Comparison of ENCODE assay signal across 9 mouse cellular contexts in the genomic region with DNA sequence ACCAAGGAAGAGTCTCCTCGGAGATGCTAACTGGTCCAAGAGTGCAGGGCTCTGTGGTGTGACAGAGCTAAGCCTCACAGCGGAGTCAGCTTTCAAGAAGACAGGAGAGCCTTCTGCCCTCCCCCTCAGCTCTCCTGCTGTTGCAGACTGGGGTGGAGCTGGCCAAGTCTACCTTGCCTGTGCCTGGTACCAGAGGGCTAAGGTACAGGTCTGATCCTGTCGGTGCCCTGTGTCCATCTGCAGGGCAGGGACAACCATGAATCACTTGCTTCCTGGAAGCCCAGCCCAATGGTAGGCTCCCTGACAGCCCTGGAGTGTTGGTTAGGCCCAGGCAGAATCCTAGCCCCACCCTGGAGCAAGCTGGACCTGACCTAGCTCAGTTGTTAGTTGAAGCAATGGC. TPM values are rescaled to one million over a fixed set of nuclear protein-coding genes. Genes with fewer than 3 reads are reported as not detected.
DNase-seq lines count a peak whose midpoint lies in the region; ATAC-seq and TF ChIP-seq lines count a peak whose summit lies in the region.
"Had no signal": no experiment of that assay in that cellular context is flagged by ENCODE, and none has a peak within 500 bp of the region (broad histone marks: within the 10 kb centered on the region; RNA-seq: fewer than 3 reads in every experiment).

No protein-coding gene starts in this region.

- TF ChIP-seq CTCF in hindbrain, postnatal 0 days (IDR thresholded peaks at IDR 0.05; ENCODE audit: low read depth), result no peak
- TF ChIP-seq CTCF in small intestine, adult 2 months (IDR thresholded peaks at IDR 0.05; ENCODE audit: extremely low read depth, insufficient read length, insufficient replicate concordance, low read depth, low read length), result no peak

- no peak for DNase-seq in heart, postnatal 36 days
- DNase-seq in thymus, postnatal 25 days, result peak; percentile 13
- DNase-seq in thymus, adult 18-20 months, result no peak
- DNase-seq in hindbrain, postnatal 0 days (ENCODE audit: low spot score), result no peak
- no peak for DNase-seq in gastrocnemius, adult 8-10 months (ENCODE audit: low spot score in 2 of 2)
- DNase-seq in right cerebral cortex, postnatal 10 days (ENCODE audit: low spot score in 2 of 2), result no peak

- no peaks in the 10 kb centered on the region for H3K9me3 ChIP-seq in heart, embryonic 13.5 days
- H3K9me3 ChIP-seq in hindbrain, postnatal 0 days (ENCODE audit: low read length), result no peaks in the 10 kb centered on the region
- H3K9me3 ChIP-seq: lung, embryonic 15.5 days had no signal

- 0 out of 2 replicates have a peak overlapping the region, but pooled peaks have one; percentile 96 for H3K27ac ChIP-seq in heart, embryonic 13.5 days (replicated peaks)
- peak overlapping the region; percentile 91; the same call in 1 of the 2 replicates for H3K27ac ChIP-seq in hindbrain, postnatal 0 days
- peak overlapping the region; percentile 97 for H3K27ac ChIP-seq in small intestine, adult 2 months (ENCODE audit: insufficient read depth, low read depth, low read length)

- peak; percentile 94 for TF ChIP-seq POLR2A in small intestine, adult 2 months (IDR thresholded peaks at IDR 0.05; ENCODE audit: low read depth, low read length)

- no peak for ATAC-seq in heart, embryonic 13.5 days (ENCODE audit: extremely low read depth, insufficient number of reproducible peaks, low FRiP score, low TSS enrichment)
- ATAC-seq in hindbrain, postnatal 0 days, result no peak

- peak overlapping the region; percentile 85 for H3K4me2 ChIP-seq in heart, embryonic 13.5 days
- H3K4me2 ChIP-seq in hindbrain, postnatal 0 days (ENCODE audit: low read depth, low read length), result peak overlapping the region; percentile 60

- H3K9ac ChIP-seq in heart, embryonic 13.5 days, result peak overlapping the region; percentile 96; the same call in 1 of the 2 replicates
- peak overlapping the region; percentile 84; the same call in 1 of the 2 replicates for H3K9ac ChIP-seq in hindbrain, postnatal 0 days (replicated peaks; ENCODE audit: low read length)

- intact Hi-C loops in heart, postnatal 36 days (cut with DNase I), result loop anchor here (5.0 kb wide), 1 partner anchor 41 kb away; no protein-coding TSS in a partner anchor

- H3K4me3 ChIP-seq in heart, embryonic 13.5 days, result peak overlapping the region; percentile 87; the same call in 1 of the 2 replicates
- H3K4me3 ChIP-seq in hindbrain, postnatal 0 days (ENCODE audit: low read length), result no peak overlapping the region
- H3K4me3 ChIP-seq in small intestine, adult 2 months (ENCODE audit: low read depth, low read length), result no peak overlapping the region; the same call in 1 of the 2 replicates

- H3K36me3 ChIP-seq in heart, embryonic 13.5 days, result no peaks in the 10 kb centered on the region
- H3K36me3 ChIP-seq in hindbrain, postnatal 0 days (ENCODE audit: insufficient read depth, low read length), result no peaks in the 10 kb centered on the region
- no peaks in the 10 kb centered on the region for H3K36me3 ChIP-seq in small intestine, adult 2 months (ENCODE audit: control insufficient read depth, insufficient read depth, low read length)
- H3K36me3 ChIP-seq: lung, embryonic 15.5 days had no signal

- 48% methylated on average over 3 of the region's 3 CpGs for WGBS in heart, embryonic 13.5 days
- 56% methylated on average over 3 of the region's 3 CpGs for WGBS in hindbrain, postnatal 0 days
- 48% methylated on average over 3 of the region's 3 CpGs for WGBS in small intestine, adult 2 months

- H3K27me3 ChIP-seq in heart, embryonic 13.5 days (replicated peaks), result peaks cover 8% of the 10 kb centered on the region; the same call in 1 of the 2 replicates
- H3K27me3 ChIP-seq in hindbrain, postnatal 0 days (ENCODE audit: insufficient read depth, low read length), result no peaks in the 10 kb centered on the region
- no peaks in the 10 kb centered on the region for H3K27me3 ChIP-seq in small intestine, adult 2 months (ENCODE audit: control insufficient read depth, insufficient read depth, low read length)
- H3K27me3 ChIP-seq: lung, embryonic 15.5 days had no signal

- H3K4me1 ChIP-seq in heart, embryonic 13.5 days, result peaks cover 57% of the 10 kb centered on the region
- H3K4me1 ChIP-seq in hindbrain, postnatal 0 days (ENCODE audit: insufficient read depth, low read length), result peaks cover 31% of the 10 kb centered on the region
- peaks cover 44% of the 10 kb centered on the region for H3K4me1 ChIP-seq in small intestine, adult 2 months (ENCODE audit: control insufficient read depth, insufficient read depth, insufficient read length, low read length)

RNA-seq across cellular contexts. Expression of gene Cerk, which starts 0.7 kb away (rescaled TPM):
- polyA plus RNA-seq in heart, embryonic 13.5 days (2015; fragmentation: Nextera tagmentation; extraction: Ambion mirVana), result 12.4 and 13.2 TPM in 2 replicates
- total RNA-seq in heart, postnatal 36 days (2021), result 10 to 100 TPM; 28.0 to 28.1 TPM
- 46.3 and 52.1 TPM in 2 replicates for total RNA-seq in hindbrain, postnatal 0 days (2014; rRNA removed)
- polyA plus RNA-seq in hindbrain, postnatal 0 days (2015; fragmentation: Nextera tagmentation; extraction: Ambion mirVana), result 23.4 and 23.6 TPM in 2 replicates
- 14.4 and 47.8 TPM in 2 replicates for polyA plus RNA-seq in small intestine, adult 2 months (2012; rRNA removed)
- total RNA-seq in gastrocnemius, adult 8-10 months (2022), result 1 to 10 TPM; 3.2 to 4.4 (median 3.8) TPM

RNA-seq across cellular contexts. Expression of gene Tbc1d22a, which starts 27.6 kb away (rescaled TPM):
- 8.8 and 9.1 TPM in 2 replicates for polyA plus RNA-seq in heart, embryonic 13.5 days (2015; fragmentation: Nextera tagmentation; extraction: Ambion mirVana)
- total RNA-seq in heart, postnatal 36 days (2021), result 10 to 100 TPM; 21.7 to 28.6 TPM
- total RNA-seq in hindbrain, postnatal 0 days (2014; rRNA removed), result 17.4 and 26.2 TPM in 2 replicates
- polyA plus RNA-seq in hindbrain, postnatal 0 days (2015; fragmentation: Nextera tagmentation; extraction: Ambion mirVana), result 12.8 and 13.6 TPM in 2 replicates
- 23.1 and 54.8 TPM in 2 replicates for polyA plus RNA-seq in small intestine, adult 2 months (2012; rRNA removed)
- total RNA-seq in gastrocnemius, adult 8-10 months (2022), result 10 to 100 TPM; 14.7 to 15.7 (median 15.3) TPM
